In the genomic region with DNA sequence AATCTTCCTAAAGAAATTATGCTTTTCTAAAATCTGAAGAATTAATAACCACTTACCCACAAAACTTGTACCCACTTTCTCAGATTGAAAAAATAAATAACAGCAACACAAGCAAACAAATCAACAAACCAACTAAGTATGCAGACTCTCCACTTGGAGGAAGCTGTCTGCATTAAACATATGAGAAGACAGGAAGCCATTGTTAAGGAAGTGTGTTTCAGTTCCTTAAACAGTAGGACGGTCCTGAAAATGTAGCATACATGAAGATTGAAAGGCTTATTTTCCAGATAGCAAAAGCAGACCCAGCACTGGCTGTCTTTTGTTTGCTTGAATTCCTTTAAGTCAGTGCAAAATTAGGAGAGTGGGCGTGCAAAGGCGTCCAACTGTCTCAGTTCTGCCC, we compare ENCODE assay signal across 34 mouse cellular contexts.
"Had no signal": no experiment of that assay in that cellular context is flagged by ENCODE, and none has a peak within 500 bp of the region (broad histone marks: within the 10 kb centered on the region; RNA-seq: fewer than 3 reads in every experiment).

No protein-coding gene starts in this region.

- H3K9me3 ChIP-seq: heart, embryonic 12.5 days; heart, embryonic 13.5 days; heart, embryonic 15.5 days; hindbrain, embryonic 10.5 days; hindbrain, embryonic 12.5 days; hindbrain, embryonic 13.5 days; hindbrain, embryonic 15.5 days; intestine, embryonic 15.5 days; kidney, embryonic 15.5 days had no signal

- H3K36me3 ChIP-seq: heart, embryonic 12.5 days; heart, embryonic 13.5 days; heart, embryonic 15.5 days; hindbrain, embryonic 10.5 days; hindbrain, embryonic 12.5 days; hindbrain, embryonic 13.5 days; hindbrain, embryonic 15.5 days; intestine, embryonic 15.5 days; kidney, embryonic 15.5 days had no signal

- H3K4me2 ChIP-seq: heart, embryonic 12.5 days; heart, embryonic 13.5 days; heart, embryonic 15.5 days; hindbrain, embryonic 12.5 days; hindbrain, embryonic 13.5 days; hindbrain, embryonic 14.5 days; hindbrain, embryonic 15.5 days; intestine, embryonic 15.5 days; kidney, embryonic 15.5 days had no signal

- H3K9ac ChIP-seq: heart, embryonic 12.5 days; heart, embryonic 13.5 days; heart, embryonic 15.5 days; hindbrain, embryonic 12.5 days; hindbrain, embryonic 13.5 days; hindbrain, embryonic 14.5 days; hindbrain, embryonic 15.5 days; intestine, embryonic 15.5 days; kidney, embryonic 15.5 days had no signal

- H3K4me1 ChIP-seq: heart, embryonic 12.5 days; heart, embryonic 13.5 days; heart, embryonic 15.5 days; hindbrain, embryonic 10.5 days; hindbrain, embryonic 12.5 days; hindbrain, embryonic 13.5 days; hindbrain, embryonic 15.5 days; intestine, embryonic 15.5 days; kidney, embryonic 15.5 days had no signal

- ATAC-seq: hindbrain, embryonic 16.5 days; hindbrain, postnatal 0 days; inflammation-experienced regulatory T-cells, adult 6 months; intestine, embryonic 15.5 days; intestine, embryonic 16.5 days; intestine, postnatal 0 days had no signal

- H3K4me3 ChIP-seq: heart, embryonic 12.5 days; heart, embryonic 13.5 days; heart, embryonic 15.5 days; hindbrain, embryonic 10.5 days; hindbrain, embryonic 12.5 days; hindbrain, embryonic 13.5 days; hindbrain, embryonic 15.5 days; intestine, embryonic 15.5 days; kidney, embryonic 15.5 days; layer of hippocampus, adult 2 months; left cerebral cortex, adult 2 months had no signal

- H3K27me3 ChIP-seq: heart, embryonic 12.5 days; heart, embryonic 13.5 days; heart, embryonic 15.5 days; hindbrain, embryonic 12.5 days; hindbrain, embryonic 13.5 days; hindbrain, embryonic 15.5 days; intestine, embryonic 15.5 days; kidney, embryonic 15.5 days had no signal

- DNase-seq: heart, postnatal 10 days; heart, postnatal 14 days; heart, postnatal 36 days; heart, postnatal 4 days; kidney, adult 11 months; kidney, adult 18-20 months; kidney, adult 2 months; kidney, adult 8-10 months; kidney, adult 9 months; kidney, postnatal 10 days; kidney, postnatal 14 days; kidney, postnatal 25 days; kidney, postnatal 36 days; kidney, postnatal 4 days; layer of hippocampus, adult 9-11 months; layer of hippocampus, postnatal 36 days had no signal

- H3K27ac ChIP-seq: heart, embryonic 13.5 days; heart, embryonic 15.5 days; hindbrain, embryonic 10.5 days; hindbrain, embryonic 12.5 days; hindbrain, embryonic 13.5 days; hindbrain, embryonic 14.5 days; hindbrain, embryonic 15.5 days; hindbrain, postnatal 0 days; intestine, embryonic 15.5 days; kidney, embryonic 15.5 days; kidney, postnatal 0 days; layer of hippocampus, adult 2 months; left cerebral cortex, adult 2 months had no signal
